Mouse (Mus musculus) frontal cortex, postnatal 10 days (tissue): Measurements from ENCODE around the gene Zcwpw1.

Experiments
- DNase-seq, 2 experiments: peaks; one replicate each; pipeline ENCODE4 v3.0.0; 2022; ENCODE audit warnings: low spot score in 2 of 2, mixed read lengths in 1 of 2

Zcwpw1 gene

GRCm38 (mm10) chr5:137784546-137784945 lies 3.1 kb upstream of the Zcwpw1 start:
- no peak for DNase-seq

GRCm38 (mm10) chr5:137785164-137786031 lies 2.2 kb upstream of the Zcwpw1 start:
- DNase-seq: peak in 1 of 2 experiments; percentile 37

GRCm38 (mm10) chr5:137786109-137786942 lies 1.3 kb upstream of the Zcwpw1 start:
- DNase-seq: peak; percentile 99

- peak in 1 of 2 experiments; percentile 33 for DNase-seq
These were observed 573 bp downstream of the Zcwpw1 start for GRCm38 (mm10) chr5:137788171-137788570.

- DNase-seq: no peak
These were observed 1.4 kb downstream of the Zcwpw1 start for GRCm38 (mm10) chr5:137788946-137789531.

GRCm38 (mm10) chr5:137791553-137791952 lies 4.0 kb downstream of the Zcwpw1 start:
- no peak for DNase-seq

GRCm38 (mm10) chr5:137796606-137797005 lies 9.0 kb downstream of the Zcwpw1 start:
- no peak for DNase-seq

- DNase-seq: no peak
These were observed 13.3 kb downstream of the Zcwpw1 start for GRCm38 (mm10) chr5:137800917-137801316.

- no peak for DNase-seq
These were observed 18.6 kb downstream of the Zcwpw1 start for GRCm38 (mm10) chr5:137806158-137806557.

- no peak for DNase-seq
These were observed 20.7 kb downstream of the Zcwpw1 start for GRCm38 (mm10) chr5:137808316-137808715.

- no peak for DNase-seq
These were observed 30.0 kb downstream of the Zcwpw1 start for GRCm38 (mm10) chr5:137817466-137818222.

GRCm38 (mm10) chr5:137822126-137822525 lies 34.5 kb downstream of the Zcwpw1 start:
- no peak for DNase-seq

- DNase-seq: no peak
These were observed 35.0 kb downstream of the Zcwpw1 start for GRCm38 (mm10) chr5:137822602-137823001.

- DNase-seq: no peak
These were observed 36.0 kb downstream of the Zcwpw1 start for GRCm38 (mm10) chr5:137823455-137824045.

GRCm38 (mm10) chr5:137825030-137825429 lies 37.4 kb downstream of the Zcwpw1 start:
- DNase-seq: no peak

GRCm38 (mm10) chr5:137825971-137826370 lies 38.4 kb downstream of the Zcwpw1 start:
- DNase-seq: no peak

- no peak for DNase-seq
These were observed 38.8 kb downstream of the Zcwpw1 start for GRCm38 (mm10) chr5:137826421-137826820.

- no peak for DNase-seq
These were observed 41.1 kb downstream of the Zcwpw1 start for GRCm38 (mm10) chr5:137828694-137829093.

GRCm38 (mm10) chr5:137830238-137830637 lies 42.6 kb downstream of the Zcwpw1 start:
- DNase-seq: no peak

- no peak for DNase-seq
These were observed 43.5 kb downstream of the Zcwpw1 start for GRCm38 (mm10) chr5:137831106-137831505.

- no peak for DNase-seq
These were observed 43.9 kb downstream of the Zcwpw1 start for GRCm38 (mm10) chr5:137831506-137831905.
